Mouse (Mus musculus) frontal cortex, adult 2 months (tissue): ENCODE measurements around the gene F8. TPM values are rescaled to one million over a fixed set of nuclear protein-coding genes. Genes with fewer than 3 reads are reported as not detected.
"Not testable (repeated sequence)": the region's sequence is repeated elsewhere in the genome, so short reads cannot be mapped to it uniquely, and the experiment has no call there.

Source experiments
- DNase-seq, 2 experiments: peaks; one replicate each; pipeline ENCODE4 v3.0.0; 2022; ENCODE audit warnings: low spot score in 1 of 2; ENCODE audit errors: extremely low spot score in 1 of 2
- polyA plus RNA-seq: library from polyadenylated mRNA; depleted of rRNA; stranded (reverse); fragments of >200 nt; gene quantifications from 2 replicates; pipeline ENCODE4 v1.2.3, GENCODE M21; 2012; rRNA removed

F8 gene
- 0.53 and 0.72 TPM in 2 replicates for polyA plus RNA-seq

DNA sequence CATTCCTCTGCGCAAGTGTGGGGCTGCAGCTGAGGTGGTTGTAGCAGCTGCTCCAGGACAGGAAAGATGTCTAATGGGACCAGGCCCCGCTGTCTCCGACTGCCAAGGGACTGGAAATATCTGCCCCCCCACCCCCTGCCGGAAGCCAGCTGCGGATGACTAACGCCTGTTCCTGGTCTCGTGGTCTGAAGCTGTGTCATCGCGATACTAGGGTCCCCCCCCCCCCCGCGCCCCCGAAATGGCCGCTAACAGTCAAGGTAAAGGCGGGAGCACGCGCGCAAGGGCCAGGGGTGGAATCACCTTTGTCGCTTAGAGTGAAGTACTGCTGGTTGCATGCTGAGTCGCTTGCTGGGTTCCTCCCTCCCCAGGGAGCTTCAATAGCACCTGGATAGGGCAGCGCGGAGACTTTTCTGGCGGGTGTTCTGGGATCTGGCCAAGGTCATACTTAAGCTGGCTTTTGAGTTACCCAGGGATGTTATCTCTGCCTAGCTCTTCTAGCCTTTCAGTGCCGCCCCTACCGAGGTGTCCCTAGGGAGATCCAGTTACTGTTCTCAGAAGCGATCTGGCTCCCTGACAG lies at the start of gene F8, which contains the start of gene Fundc2:
TSS of gene F8 (minus strand) at position 421 of the 577 bp plus-strand sequence.
TSS of gene Fundc2 (plus strand) at position 205 of the 577 bp plus-strand sequence.
- peak; percentile 49 to 51 for DNase-seq

- DNase-seq: peak; percentile 64 to 87
Observed at GRCm38 (mm10) chrX:75415936-75416785, 33.7 kb upstream of the F8 start, which contains the start of the genes Cmc4, Mtcp1 and Brcc3. TSS of gene Cmc4 (minus strand) at chrX:75416584. TSS of gene Mtcp1 (minus strand) at chrX:75416588. TSS of gene Brcc3 (plus strand) at chrX:75416628.

- no peak for DNase-seq
Observed at GRCm38 (mm10) chrX:75409711-75410110, 27.3 kb upstream of the F8 start.

- DNase-seq: no peak
Observed at GRCm38 (mm10) chrX:75403350-75403749, 20.9 kb upstream of the F8 start.

- DNase-seq: no peak
Observed at GRCm38 (mm10) chrX:75402668-75403067, 20.3 kb upstream of the F8 start.

DNA sequence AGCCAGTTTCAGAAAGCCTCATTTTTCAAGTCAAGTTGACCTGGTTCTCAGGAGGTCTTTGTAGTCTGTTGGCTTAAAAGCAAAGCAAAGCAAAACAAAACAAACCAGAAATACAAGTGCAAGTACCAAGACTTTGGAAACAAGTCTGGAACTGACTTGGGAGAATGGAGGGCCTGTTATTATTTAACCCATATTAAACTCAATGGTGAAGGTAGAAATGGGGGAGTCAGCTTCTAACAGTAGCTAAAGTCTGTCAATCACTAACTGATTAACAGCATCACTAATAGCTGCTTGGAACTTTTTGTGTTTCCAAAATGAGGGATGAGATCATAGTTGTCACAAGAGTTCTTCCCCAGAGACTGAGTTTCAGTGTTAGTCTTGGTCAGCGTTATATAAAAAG lies 17.1 kb upstream of the F8 start:
- no peak for DNase-seq

GRCm38 (mm10) chrX:75381699-75382098 lies 716 bp downstream of the F8 start:
- no peak for DNase-seq

GRCm38 (mm10) chrX:75381176-75381575 lies 1.2 kb downstream of the F8 start:
- no peak for DNase-seq

DNA sequence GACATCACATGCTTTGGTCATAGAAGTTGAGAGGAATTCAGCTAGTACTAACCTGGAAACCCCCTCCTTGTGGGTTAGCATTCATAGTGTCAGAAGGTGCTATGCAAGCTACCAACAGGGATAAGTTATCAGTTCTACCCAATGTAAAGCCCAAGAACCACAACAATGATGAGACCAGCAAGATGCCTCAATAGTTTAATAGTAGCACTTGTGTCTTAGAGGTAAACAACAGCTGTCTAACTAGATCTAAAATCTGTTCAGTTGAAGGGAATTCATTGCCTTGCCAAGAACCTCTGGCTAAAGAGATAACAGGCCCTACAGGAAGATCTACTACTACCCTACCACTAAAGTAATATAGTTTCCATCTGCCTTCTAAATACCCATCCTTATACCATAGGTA lies 5.6 kb downstream of the F8 start:
- no peak for DNase-seq

GRCm38 (mm10) chrX:75372666-75373425 lies 9.6 kb downstream of the F8 start:
- no peak for DNase-seq

DNA sequence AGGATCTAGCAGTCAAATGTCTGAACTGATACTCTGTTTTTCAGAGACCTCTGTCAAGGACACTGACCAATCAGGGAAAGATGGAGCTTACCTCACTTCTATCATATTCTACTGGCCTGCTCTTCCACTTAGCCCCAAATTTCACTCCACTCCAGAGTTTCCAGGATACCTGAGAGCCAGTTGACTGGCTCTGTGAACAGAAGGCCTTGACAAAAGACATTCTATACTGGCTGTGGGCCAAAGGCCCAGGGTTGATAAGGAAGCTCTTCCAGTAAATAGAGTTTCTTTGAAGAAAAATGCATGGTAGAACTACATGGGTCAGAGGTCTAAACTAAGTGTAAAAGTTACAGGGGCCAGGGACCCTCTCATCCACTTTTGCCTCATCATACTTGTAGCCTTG lies 12.2 kb downstream of the F8 start:
- DNase-seq: no peak

DNA sequence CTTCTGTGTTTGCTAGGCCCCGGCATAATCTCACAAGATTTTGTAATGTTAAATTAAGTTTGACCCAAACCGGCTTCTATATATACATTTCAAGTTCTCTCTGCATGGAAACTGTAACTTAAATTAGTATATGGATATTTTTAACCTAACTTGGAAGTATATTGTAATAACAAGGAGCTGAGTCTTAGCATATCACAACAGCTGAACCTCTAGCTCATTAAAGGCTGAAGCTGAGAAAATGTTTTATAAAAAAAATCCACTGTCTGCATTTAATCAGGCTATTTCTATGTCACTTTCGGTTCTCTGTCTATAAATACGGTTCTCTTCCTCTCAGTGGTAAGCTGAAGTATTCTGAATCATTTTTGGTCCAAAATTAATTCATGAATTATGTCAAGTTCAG lies 58.9 kb downstream of the F8 start:
- no peak for DNase-seq

DNA sequence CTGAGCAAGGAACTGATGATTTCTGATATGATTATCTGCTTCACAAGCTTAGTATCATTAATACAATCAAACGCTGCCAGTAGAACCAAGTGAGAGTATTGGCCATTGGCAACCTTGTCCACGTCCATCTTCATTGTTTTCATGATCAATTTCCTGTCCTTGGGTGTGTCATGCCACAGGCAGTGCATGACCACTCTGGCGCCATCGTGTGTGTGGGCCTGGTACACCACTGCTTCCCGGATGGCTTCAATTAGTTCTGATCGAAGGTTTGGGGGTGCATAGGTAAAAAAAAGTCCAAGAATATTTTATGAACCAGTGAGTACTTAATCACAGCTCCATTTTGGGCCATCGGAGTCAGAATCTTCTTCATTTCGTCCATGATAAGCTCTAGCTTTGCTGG lies 110.7 kb downstream of the F8 start:
- DNase-seq: no peak

DNA sequence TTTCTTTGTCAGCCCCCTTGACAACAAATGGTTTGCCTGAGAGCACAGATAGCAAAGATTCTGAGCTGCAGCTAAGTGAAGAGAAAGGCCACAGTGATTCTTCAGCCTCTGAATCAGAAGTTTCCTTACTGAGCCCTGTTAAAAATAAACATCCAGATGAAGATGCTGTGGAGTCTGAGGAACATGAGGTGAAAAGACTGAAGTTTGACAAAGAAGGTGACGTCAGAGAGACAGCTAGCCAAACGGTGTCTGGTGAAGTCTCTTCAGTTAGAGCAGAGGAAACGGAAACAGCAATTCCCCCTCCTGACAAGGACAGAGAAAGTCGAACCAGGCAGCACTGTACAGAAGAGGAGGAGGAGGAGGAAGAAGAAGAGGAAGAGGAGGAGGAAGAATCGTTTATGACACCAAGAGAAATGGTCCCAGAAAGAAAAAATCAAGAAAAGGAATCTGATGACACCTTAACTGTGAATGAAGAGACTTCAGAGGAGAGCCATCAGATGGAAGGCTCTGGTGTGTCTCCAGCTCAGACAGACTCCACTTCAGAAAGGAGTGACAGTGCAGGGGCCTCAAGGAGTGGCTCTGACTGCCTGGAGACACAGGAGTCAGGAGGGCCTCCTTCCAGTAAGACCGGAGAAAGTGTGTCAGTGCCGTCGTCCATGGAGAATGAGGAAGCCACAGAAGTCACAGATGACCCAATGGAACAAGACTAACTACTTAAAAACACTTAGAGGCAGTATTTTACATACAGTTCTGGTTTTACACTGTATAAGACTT lies 148.6 kb downstream of the F8 start:
- not testable (repeated sequence) for DNase-seq

DNA sequence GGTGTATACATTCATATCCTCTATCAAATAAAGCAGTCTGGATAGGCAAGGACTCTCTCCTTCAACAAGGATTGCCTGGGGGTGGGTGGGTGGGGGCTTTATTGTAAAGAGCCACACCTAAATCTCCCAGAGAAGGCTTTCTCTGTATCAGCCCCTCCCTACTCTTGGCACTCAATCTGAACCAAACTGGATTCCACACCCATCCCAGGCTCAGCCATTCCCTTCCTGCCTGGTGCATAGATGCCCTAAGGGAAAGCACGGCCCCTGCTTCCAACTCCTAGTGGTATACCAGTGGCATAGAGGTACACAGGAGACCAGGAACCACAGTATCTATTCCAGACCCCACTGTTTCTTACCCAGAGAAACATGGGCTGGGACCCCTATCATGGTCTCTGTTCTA lies 151.0 kb downstream of the F8 start:
- DNase-seq: no peak

GRCm38 (mm10) chrX:75163670-75164069 lies 218.7 kb downstream of the F8 start, which contains the start of gene Smim9:
TSS of gene Smim9 (minus strand) at chrX:75163770.
- no peak for DNase-seq

GRCm38 (mm10) chrX:75155576-75156243 lies 226.7 kb downstream of the F8 start:
- DNase-seq: no peak

- no peak for DNase-seq
Observed at GRCm38 (mm10) chrX:75152249-75152648, 230.2 kb downstream of the F8 start.

DNA sequence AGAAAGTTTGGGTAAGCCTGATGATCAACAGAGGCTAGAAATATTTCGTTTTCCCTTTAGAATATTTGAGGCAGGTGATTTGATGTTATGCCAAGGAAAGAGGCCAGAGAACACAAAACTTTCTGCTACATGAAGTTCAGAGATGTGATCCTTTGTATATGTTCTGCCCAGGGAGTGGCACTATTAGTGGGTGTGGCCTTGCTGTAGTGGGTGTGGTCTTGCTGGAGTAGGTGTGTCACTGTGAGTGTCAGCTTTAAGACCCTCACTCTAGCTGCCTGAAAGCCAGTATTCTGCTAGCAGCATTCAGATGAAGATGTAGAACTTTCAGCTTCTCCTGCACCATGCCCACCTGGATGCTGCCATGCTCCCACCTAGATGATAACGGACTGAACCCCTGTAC lies 232.1 kb downstream of the F8 start:
- DNase-seq: no peak

DNA sequence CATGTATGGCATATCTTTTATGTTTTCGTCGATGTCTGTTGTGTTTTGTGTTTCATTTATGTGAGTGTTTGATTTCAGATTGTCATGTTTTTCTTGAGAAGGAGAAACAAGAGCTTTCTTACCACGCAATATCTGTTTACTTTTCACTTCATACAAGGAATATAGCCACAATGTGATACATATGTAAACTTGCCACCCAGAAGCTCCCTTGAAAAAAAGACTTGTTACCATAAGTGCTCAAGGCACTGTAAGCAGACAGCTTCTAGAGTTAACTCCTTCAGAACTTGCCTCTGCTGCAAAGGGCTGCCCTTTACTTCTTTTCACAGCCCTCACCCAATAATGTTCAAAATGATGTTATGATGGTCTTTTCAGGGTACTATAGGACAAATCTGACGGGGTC lies 234.0 kb downstream of the F8 start:
- no peak for DNase-seq
